Mouse (Mus musculus): ENCODE measurements at regions not wholly inside any gene's neighbourhood (a gene's known extent, or its start where the extent isn't known, plus 50 kb on each side); places are given as distances from the start of the nearest gene placed in this dataset.
A peak's percentile ranks its signal among the peaks of the same experiment; 100 is the strongest.
"Not testable (repeated sequence)": the region's sequence is repeated elsewhere in the genome, so short reads cannot be mapped to it uniquely, and the experiment has no call there.

DNA sequence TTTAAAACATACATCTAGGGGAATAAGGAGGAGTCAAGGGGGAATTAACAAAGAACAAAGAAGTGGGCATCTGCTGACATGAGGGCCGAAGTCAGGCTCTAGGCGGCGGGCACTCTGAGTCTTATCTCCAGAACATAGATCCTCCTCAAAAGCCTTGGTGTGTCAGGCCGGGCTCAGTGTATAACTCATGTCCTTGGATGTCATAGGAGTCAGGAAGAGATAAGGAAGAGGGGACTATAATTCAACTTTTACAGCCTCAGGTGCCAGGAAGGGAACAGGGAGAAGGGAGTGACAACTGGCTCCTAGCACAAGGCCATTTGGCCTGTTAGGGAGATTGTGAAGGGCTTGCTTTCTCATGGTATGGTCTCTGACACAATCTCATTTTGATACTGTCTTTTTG lies 185.9 kb upstream of the Ube2e2 start:
- peak; percentile 77 to 82 for DNase-seq (ENCODE audit: inconsistent age in 2 of 2, low spot score in 1 of 2)

DNA sequence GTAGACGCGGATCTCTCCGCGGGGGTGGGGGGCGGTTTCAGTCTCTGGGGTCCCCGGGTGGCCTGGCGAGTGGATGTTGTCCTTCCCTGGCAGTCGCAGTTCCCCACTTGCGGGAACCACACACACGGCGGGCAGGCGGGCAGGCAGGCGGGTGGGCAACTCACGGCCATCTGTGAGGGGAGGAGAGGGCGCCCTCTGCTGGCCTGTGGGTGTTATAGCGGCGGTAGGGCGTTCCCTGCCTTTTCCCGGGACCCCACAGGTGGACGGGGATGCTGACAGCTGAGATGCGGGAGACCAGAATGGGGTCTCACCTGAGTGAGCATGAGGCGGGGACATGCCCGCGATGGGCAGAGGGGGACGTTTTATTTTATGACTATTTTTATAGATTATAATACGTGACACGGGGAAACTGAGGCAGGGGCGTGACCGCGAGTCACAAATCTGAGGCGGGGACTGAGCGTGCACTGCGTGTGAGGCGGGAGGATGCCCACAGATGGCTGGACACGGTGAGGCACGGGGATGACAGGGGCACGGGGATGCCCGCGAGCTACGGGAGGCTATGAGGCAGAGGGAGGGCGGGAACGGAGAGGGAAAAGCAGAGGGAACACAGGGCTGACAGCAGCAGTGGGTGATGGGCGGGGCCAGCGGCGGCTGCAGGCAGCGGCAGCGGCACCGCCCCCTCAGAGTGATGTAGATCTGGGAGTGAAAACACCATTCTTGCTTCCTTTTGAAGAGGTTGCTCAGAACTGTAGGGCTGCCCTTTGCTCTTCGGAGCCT lies 148.1 kb upstream of the Ube2e2 start:
- peak; percentile 51 to 74 for DNase-seq (ENCODE audit: inconsistent age in 2 of 2, low spot score in 1 of 2)

GRCm38 (mm10) chr14:19020102-19020501 lies 126.0 kb upstream of the Ube2e2 start:
- no peak for DNase-seq (ENCODE audit: inconsistent age in 2 of 2, low spot score in 1 of 2)

GRCm38 (mm10) chr14:19015406-19015805 lies 121.3 kb upstream of the Ube2e2 start:
- DNase-seq (ENCODE audit: inconsistent age in 2 of 2, low spot score in 1 of 2): no peak

DNA sequence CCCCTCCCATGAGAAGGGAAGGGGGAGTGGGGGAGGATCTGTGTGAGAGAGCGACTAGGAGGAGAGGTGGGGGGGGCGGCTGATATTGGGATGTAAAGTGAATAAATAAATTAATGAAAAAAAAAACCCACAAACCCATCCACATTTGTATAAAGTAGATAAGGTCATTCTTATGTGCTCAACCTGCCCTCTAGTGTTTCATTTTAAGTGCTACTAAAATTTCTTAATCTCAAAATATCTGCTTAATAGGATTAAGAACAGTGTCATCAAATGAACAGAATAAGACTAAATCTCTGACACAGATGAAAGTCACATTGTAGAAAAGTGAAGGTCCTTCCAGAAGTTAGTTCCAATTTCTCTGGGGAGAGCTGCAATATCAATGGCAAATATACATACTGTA lies 119.5 kb upstream of the Ube2e2 start:
- DNase-seq (ENCODE audit: inconsistent age in 2 of 2, low spot score in 1 of 2): not testable (repeated sequence)

- no peak for DNase-seq (ENCODE audit: inconsistent age in 2 of 2, low spot score in 1 of 2)
Observed at GRCm38 (mm10) chr14:18983901-18984300, 89.8 kb upstream of the Ube2e2 start.

DNA sequence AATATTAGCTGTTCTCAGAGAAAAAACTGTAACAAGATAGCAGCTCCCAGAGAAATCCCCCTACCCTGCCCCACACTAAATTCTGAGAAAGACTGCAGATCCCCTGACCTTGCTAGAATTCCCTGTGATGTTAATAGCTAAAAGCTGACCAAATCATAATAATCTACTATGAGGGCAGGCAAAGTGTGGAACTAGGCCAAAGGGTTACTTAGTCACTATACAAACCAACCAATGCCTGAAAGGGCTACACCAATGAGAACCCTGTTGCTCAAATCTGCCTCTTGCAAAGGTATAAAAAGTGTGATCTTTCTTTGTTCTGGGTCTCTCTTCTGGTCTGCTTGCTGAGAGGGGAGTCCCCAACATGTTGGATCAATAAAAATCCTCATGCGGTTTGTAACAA lies 69.8 kb upstream of the Ube2e2 start:
- no peak for DNase-seq (ENCODE audit: inconsistent age in 2 of 2, low spot score in 1 of 2)

- DNase-seq (ENCODE audit: inconsistent age in 2 of 2, low spot score in 1 of 2): no peak
Observed at GRCm38 (mm10) chr14:18963287-18963686, 69.2 kb upstream of the Ube2e2 start.
